Mouse (Mus musculus) heart, embryonic 14.5 days (tissue): ENCODE results near the gene Acot3. TPM values are rescaled to one million over a fixed set of nuclear protein-coding genes. Genes with fewer than 3 reads are reported as not detected.
"Not testable (repeated sequence)": the region's sequence is repeated elsewhere in the genome, so short reads cannot be mapped to it uniquely, and the experiment has no call there.

Experiments
- ATAC-seq: fragments of 200-750 bp; cut with Nextera tagmentation; 2 replicates; pipeline ENCODE4 v1.8.0; 2017; ENCODE audit warnings: low read depth, moderate TSS enrichment; ENCODE audit not compliant: insufficient number of reproducible peaks, insufficient read depth, low FRiP score
- H3K27ac ChIP-seq, 2 experiments: fragments of 200-500 bp in 1 of 2; fragments of 300-500 bp in 1 of 2; sonication (generic) in 1 of 2; replicated peaks in 1 of 2; 2 replicates each; pipeline ENCODE4 v1.5.1; 2012 to 2014; ENCODE audit warnings: low read depth in 2 of 2, low read length in 2 of 2, control low read depth in 1 of 2, mild to moderate bottlenecking in 1 of 2, mixed read lengths in 1 of 2; ENCODE audit not compliant: control insufficient read depth in 1 of 2, insufficient read depth in 1 of 2
- H3K27me3 ChIP-seq: fragments of 300-500 bp; sonication (generic); 2 replicates; pipeline ENCODE4 v1.6.1; 2014; ENCODE audit warnings: mild to moderate bottlenecking, low read length, control low read depth; ENCODE audit not compliant: control insufficient read depth, insufficient read depth
- H3K36me3 ChIP-seq: fragments of 300-500 bp; sonication (generic); 2 replicates; pipeline ENCODE4 v1.6.1; 2014; ENCODE audit warnings: mild to moderate bottlenecking, control low read depth, low read length, mixed read lengths; ENCODE audit not compliant: control insufficient read depth, insufficient read depth
- H3K4me1 ChIP-seq, 2 experiments: fragments of 200-500 bp in 1 of 2; fragments of 300-500 bp in 1 of 2; sonication (generic) in 1 of 2; 2 replicates each; pipeline ENCODE4 v1.6.1; 2012 to 2014; ENCODE audit warnings: low read length in 2 of 2, control low read depth in 1 of 2, mixed read lengths in 1 of 2; ENCODE audit not compliant: control insufficient read depth in 2 of 2, insufficient read depth in 2 of 2
- H3K4me2 ChIP-seq: fragments of 300-500 bp; sonication (generic); 2 replicates; pipeline ENCODE4 v1.6.1; 2014; ENCODE audit warnings: mild to moderate bottlenecking, low read length
- H3K4me3 ChIP-seq, 2 experiments: fragments of 200-500 bp in 1 of 2; fragments of 300-500 bp in 1 of 2; sonication (generic) in 1 of 2; 2 replicates each; pipeline ENCODE4 v1.5.1; 2012 to 2014; ENCODE audit warnings: low read length in 2 of 2, mild to moderate bottlenecking in 2 of 2, control low read depth in 1 of 2, low read depth in 1 of 2, moderate library complexity in 1 of 2; ENCODE audit not compliant: control insufficient read depth in 1 of 2, insufficient read depth in 1 of 2
- H3K9ac ChIP-seq: fragments of 300-500 bp; sonication (generic); 2 replicates; pipeline ENCODE4 v1.6.1; 2014; ENCODE audit warnings: mild to moderate bottlenecking, low read length
- H3K9me3 ChIP-seq: fragments of 300-500 bp; sonication (generic); 2 replicates; pipeline ENCODE4 v1.6.1; 2016; ENCODE audit warnings: low read length, control low read depth; ENCODE audit not compliant: control insufficient read depth
- WGBS: fragments of 180-500 bp; shearing (Covaris S2); extraction: QIAGEN DNeasy Blood & Tissue Kit; methylation state at CpG from one replicate; pipeline ENCODE4 v1.1.7; 2014; 5-methylcytosine and 5-hydroxymethylcytosine counted together
- polyA plus RNA-seq: library from polyadenylated mRNA; unstranded; fragments of >200 nt; fragmentation: Nextera tagmentation; extraction: Ambion mirVana; gene quantifications from 2 replicates; pipeline ENCODE4 v1.2.1, GENCODE M21; 2014

Acot3 gene
- polyA plus RNA-seq = 0.72 and 1.0 TPM in 2 replicates

- Histone ChIP-seq H3K4me3 (0 out of 4 replicates have a peak within 1 kb of the TSS, but pooled peaks of 1 of the 2 experiments have one; percentile 47), H3K9ac (no peak within 1 kb of the TSS), H3K27ac (no peak within 1 kb of the TSS), H3K4me1 (no peaks in the 10 kb centered on the region; a peak in 1 of 4 replicates), H3K36me3 (no peaks in the 10 kb centered on the region), H3K9me3 (peaks cover 6% of the 10 kb centered on the region), H3K27me3 (peaks cover 14% of the 10 kb centered on the region; the same call in 1 of the 2 replicates), H3K4me2 (peak within 1 kb of the TSS; percentile 91; the same call in 1 of the 2 replicates)
- ATAC-seq = no peak
- 63% methylated on average over 5 of the region's 5 CpGs for WGBS
These were observed at the start of gene Acot3 for GRCm38 (mm10) chr12:84051937-84052474. Acot3 (plus strand) TSS chr12:84052144.

- Histone ChIP-seq H3K4me1 (peaks cover 10 to 16% of the 10 kb centered on the region in 2 experiments), H3K4me3 (no peak overlapping the region), H3K27ac (no peak overlapping the region), H3K4me2 (no peak overlapping the region), H3K36me3 (no peaks in the 10 kb centered on the region), H3K27me3 (no peaks in the 10 kb centered on the region), H3K9me3 (peaks cover 10% of the 10 kb centered on the region), H3K9ac (no peak overlapping the region)
- ATAC-seq = no peak
- WGBS = 79% methylated on average over 1 of the region's 1 CpGs
These were observed 48.1 kb upstream of the Acot3 start for GRCm38 (mm10) chr12:84003866-84004265.

- no peak for ATAC-seq
- WGBS = 89% methylated on average over 11 of the region's 12 CpGs
- Histone ChIP-seq H3K27me3 (no peaks in the 10 kb centered on the region), H3K27ac (no peak overlapping the region), H3K4me3 (no peak overlapping the region), H3K36me3 (no peaks in the 10 kb centered on the region), H3K9ac (no peak overlapping the region), H3K4me2 (no peak overlapping the region), H3K4me1 (peaks cover 3 to 5% of the 10 kb centered on the region in 2 experiments; a peak in 2 of 4 replicates), H3K9me3 (no peaks in the 10 kb centered on the region)
These were observed 43.7 kb upstream of the Acot3 start for GRCm38 (mm10) chr12:84008251-84008650.

- Histone ChIP-seq H3K36me3 (no peaks in the 10 kb centered on the region), H3K4me3 (peak overlapping the region in 1 of 2 experiments; percentile 45; a peak in 2 of 4 replicates), H3K27ac (peak overlapping the region in 1 of 2 experiments; percentile 48; a peak in 3 of 4 replicates), H3K9ac (peak overlapping the region; percentile 69), H3K27me3 (no peaks in the 10 kb centered on the region), H3K9me3 (no peaks in the 10 kb centered on the region), H3K4me2 (peak overlapping the region; percentile 66), H3K4me1 (peaks cover 3 to 5% of the 10 kb centered on the region in 2 experiments; a peak in 2 of 4 replicates)
- no peak for ATAC-seq
- WGBS = 70% methylated on average over 7 of the region's 8 CpGs
These were observed 43.2 kb upstream of the Acot3 start for GRCm38 (mm10) chr12:84008729-84009128.

- H3K27me3 ChIP-seq, H3K9me3 ChIP-seq, H3K36me3 ChIP-seq, H3K4me1 ChIP-seq: not testable (repeated sequence)
- Histone ChIP-seq H3K4me2 (peak within 1 kb of the TSS; percentile 66), H3K4me3 (peak within 1 kb of the TSS; percentile 45 to 49), H3K9ac (peak within 1 kb of the TSS; percentile 69), H3K27ac (peak within 1 kb of the TSS in 1 of 2 experiments; percentile 48; a peak in 3 of 4 replicates)
- ATAC-seq = peak; percentile 91
- WGBS = 1% methylated on average over 51 of the region's 70 CpGs
These were observed 42.6 kb upstream of the Acot3 start, which contains the start of gene Acot1 for GRCm38 (mm10) chr12:84009171-84009965. Acot1 (plus strand) TSS chr12:84009490.

- Histone ChIP-seq H3K27ac (no peak overlapping the region), H3K9me3 (no peaks in the 10 kb centered on the region), H3K9ac (0 out of 2 replicates have a peak overlapping the region, but pooled peaks have one; percentile 69), H3K36me3 (peaks cover 6% of the 10 kb centered on the region; the same call in 1 of the 2 replicates), H3K4me1 (peaks cover 3 to 5% of the 10 kb centered on the region in 2 experiments; a peak in 2 of 4 replicates), H3K27me3 (no peaks in the 10 kb centered on the region), H3K4me2 (peak overlapping the region; percentile 66), H3K4me3 (peak overlapping the region; percentile 45 to 49)
- ATAC-seq = no peak
- 84% methylated on average over 3 of the region's 3 CpGs for WGBS
These were observed 41.7 kb upstream of the Acot3 start for GRCm38 (mm10) chr12:84010201-84010600.

GRCm38 (mm10) chr12:84011251-84012040 lies 40.5 kb upstream of the Acot3 start:
- Histone ChIP-seq H3K36me3 (peaks cover 9% of the 10 kb centered on the region; the same call in 1 of the 2 replicates), H3K27ac (no peak overlapping the region), H3K4me2 (peak overlapping the region; percentile 15; the same call in 1 of the 2 replicates), H3K27me3 (no peaks in the 10 kb centered on the region), H3K9ac (no peak overlapping the region), H3K4me3 (no peak overlapping the region), H3K9me3 (no peaks in the 10 kb centered on the region), H3K4me1 (peaks cover 3 to 5% of the 10 kb centered on the region in 2 experiments; a peak in 2 of 4 replicates)
- ATAC-seq = no peak
- WGBS = 60% methylated on average over 12 of the region's 12 CpGs
